Mouse (Mus musculus) small intestine, adult 2 months (tissue): ENCODE data around the gene Olfr1423.

Source experiments
- CTCF ChIP-seq: fragments of 200-500 bp; IDR thresholded peaks from 2 replicates; pipeline ENCODE4 v1.5.1; 2012; ENCODE audit warnings: low read depth, mild to moderate bottlenecking, control low read depth, inconsistent platforms, low read length, moderate library complexity, mixed read lengths; ENCODE audit not compliant: insufficient replicate concordance, insufficient read length; ENCODE audit errors: extremely low read depth
- POLR2A ChIP-seq: fragments of 200-500 bp; IDR thresholded peaks from 2 replicates; pipeline ENCODE4 v1.6.1; 2012; ENCODE audit warnings: low read depth, mild to moderate bottlenecking, control low read depth, inconsistent platforms, low read length, moderate library complexity

DNA sequence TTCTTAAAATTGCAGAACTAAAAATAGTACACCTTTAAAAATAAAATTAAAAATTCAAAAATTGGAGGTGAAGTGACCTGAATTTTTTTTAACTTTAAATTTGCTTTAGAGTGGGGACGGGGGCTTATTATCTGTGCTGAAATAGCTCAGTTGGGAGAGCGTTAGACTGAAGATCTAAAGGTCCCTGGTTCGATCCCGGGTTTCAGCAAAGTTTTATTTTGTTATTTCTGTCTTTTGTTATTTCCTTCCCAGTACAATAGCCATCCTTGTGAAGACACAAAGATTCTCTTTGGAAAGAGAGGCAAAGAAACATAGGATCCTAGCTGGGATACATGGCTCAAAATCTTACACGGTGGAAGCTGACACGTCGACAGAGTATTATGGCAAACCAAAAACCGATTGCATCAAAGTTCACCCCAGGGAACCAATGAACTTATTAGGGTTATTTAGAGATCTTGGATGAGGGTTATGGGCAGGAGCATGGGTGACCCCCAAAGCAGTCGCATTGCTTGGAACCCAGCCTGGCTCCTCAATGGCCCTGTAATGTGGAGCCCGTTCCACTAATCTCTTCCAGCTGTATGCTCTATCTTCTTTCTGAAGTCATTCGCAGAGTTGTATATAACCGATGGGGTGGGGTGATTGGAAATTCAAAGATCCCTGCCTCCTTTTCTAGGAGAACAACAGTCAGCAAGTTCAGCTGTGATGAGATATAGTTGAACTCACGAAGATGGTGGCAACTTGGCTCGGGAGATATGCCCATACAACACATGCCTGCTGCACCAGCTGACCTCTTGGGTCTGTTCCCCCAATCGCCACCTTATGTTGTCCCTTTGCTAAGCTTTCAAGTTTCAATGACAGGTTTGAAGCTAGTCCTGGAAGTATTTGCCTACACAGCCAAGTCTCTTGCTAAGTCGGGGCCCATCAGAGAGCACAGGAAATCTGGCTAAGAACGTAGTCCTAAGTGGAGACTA, 32.4 kb downstream of the Olfr1423 start:
- TF ChIP-seq CTCF (no peak), POLR2A (no peak)
